Mouse (Mus musculus) embryo, embryonic 10 days (tissue): Measurements from ENCODE around the gene Nat14.
"Not testable (repeated sequence)": the region's sequence is repeated elsewhere in the genome, so short reads cannot be mapped to it uniquely, and the experiment has no call there.

ENCODE experiments used
- DNase-seq: peaks from one replicate; pipeline ENCODE4 v3.0.0-alpha.2; 2015; ENCODE audit warnings: low spot score

Gene Nat14

DNA sequence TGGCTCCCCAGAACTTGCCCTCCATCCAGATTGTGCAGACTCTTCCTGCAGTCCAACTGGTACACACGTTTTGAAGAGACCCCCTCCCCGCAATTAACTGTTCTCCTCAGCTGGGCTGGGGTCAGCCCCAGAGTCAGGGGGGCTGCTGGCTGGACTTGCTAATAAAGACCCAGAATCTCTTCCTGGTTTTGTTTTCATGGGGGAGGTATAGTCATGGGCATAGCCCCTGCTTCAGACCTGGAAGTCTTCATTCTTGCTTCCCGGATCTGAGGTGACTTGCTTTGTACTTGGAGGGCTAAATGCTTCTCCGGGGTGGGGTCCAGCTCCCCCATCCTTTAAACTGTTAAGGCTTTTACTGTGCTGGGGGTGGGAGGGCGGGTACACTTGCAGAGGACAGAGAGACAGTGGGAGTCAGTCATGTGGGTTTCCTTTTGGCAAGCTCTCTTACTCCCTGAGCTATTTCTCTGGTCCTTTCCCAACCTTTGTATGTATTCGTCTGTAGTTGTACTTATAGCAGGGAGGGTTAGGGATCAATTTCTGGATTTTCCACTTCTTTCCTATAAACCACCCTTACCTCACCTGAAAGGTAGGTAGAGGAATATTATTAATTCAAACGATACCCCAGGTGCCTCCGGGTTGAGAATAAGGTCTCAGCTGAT, at the start of gene Nat14:
TSS of gene Nat14 (plus strand) at position 205 of the 659 bp plus-strand sequence.
- DNase-seq: no peak

GRCm38 (mm10) chr7:4876753-4877221, 45.0 kb upstream of the Nat14 start, which contains the start of gene Isoc2a:
Gene Isoc2a (plus strand): TSS chr7:4877153.
- peak; percentile 97 for DNase-seq

DNA sequence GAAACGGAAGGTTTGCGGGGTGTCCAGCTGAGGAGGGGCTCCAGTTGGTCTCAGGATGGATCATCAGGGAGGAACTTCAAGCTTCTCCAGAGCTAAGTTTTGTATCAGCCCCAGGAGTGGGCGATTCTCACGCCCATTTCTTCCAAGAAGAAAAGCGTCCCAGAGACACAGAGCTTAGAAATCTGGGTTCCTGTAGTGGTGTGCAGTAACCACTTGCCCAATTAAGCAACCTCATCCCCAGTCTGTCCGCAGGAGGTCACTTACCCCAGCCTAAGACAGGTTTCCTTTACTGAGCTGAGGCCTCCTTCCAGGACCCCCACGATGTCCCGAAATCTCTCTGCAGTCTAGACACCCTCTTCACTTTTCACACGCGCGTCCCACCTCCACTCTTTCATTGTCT, 44.6 kb upstream of the Nat14 start:
- DNase-seq: no peak

- no peak for DNase-seq
Measured at GRCm38 (mm10) chr7:4878186-4878585, 43.6 kb upstream of the Nat14 start.

DNA sequence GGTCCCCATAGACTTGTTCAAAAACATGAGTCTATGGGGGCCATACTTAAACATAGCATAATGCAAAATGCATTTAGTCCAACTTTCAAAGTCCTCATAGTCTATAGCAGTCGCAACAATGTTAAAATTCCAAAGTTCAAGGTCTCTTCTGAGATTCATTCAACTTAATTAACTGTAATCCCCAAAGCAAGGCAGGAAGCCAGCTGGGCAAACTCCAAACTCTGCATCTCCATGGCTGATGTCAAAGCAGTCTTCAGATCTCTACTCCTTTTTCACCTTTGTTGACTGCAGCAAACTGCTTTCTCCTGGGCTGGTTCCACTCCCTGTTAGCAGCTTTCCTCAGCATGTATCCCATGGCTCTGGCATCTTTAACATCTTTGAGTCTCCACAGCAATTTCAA, 42.8 kb upstream of the Nat14 start:
- DNase-seq: not testable (repeated sequence)

- DNase-seq: no peak
Measured at GRCm38 (mm10) chr7:4886680-4887079, 35.1 kb upstream of the Nat14 start.

DNA sequence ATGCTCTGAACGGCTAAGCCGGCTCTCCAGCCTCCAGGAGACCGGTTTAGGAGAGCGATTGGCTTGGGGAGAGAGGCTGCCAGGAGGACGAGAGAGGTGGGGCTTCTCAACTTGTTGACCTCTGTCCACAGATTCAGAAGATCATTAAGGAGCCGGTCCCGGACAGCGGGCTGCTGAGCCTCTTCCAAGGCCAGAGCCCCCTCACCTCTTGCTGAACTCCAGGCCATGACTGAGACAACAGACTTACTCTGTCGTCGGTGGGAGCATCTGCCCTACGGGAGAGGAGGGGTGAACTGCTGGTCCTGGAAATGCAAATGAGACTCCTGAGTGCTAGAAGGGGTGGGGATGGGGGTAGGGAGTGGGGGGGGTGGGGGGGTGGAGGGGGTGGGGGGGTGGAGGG, 26.6 kb upstream of the Nat14 start:
- no peak for DNase-seq

DNA sequence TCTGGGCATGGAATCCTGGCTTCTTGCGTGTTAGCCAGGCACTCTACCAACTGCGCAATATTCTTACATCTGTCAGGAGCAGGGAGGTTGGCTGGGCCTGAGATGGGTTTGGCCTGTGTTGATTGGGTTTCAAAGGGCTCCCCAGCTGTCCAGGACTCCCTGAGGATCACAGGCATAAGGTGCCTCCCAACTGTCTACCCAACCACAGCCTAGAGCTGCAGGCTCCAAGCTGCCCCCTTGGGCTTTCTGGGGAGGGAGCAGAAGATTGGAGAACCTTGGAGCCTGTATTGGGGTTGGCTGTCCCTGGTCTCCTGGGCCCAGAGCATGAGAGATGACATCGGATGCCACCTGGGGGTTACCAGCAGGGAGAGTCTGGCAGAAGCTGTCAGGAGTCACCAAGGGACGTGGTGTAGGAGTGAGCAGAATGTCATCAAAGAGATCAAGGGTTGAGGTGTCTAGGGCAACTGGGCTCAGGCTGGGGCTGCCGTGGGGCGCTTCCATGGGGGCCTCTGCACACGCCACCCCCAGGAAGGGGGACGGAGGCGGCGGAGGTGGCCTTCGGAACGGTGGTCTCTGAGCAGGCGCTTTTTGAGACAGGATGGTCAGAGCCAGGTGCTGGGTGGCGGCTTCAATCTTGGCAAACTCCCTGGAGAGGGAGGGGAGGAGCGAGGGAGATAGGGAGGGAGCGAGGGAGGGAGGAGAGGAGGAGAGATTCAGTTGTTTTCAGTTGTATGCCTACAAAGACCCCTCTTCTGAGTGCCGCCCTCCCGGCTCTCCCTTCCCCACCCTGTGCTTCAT, 22.8 kb upstream of the Nat14 start:
- no peak for DNase-seq

DNA sequence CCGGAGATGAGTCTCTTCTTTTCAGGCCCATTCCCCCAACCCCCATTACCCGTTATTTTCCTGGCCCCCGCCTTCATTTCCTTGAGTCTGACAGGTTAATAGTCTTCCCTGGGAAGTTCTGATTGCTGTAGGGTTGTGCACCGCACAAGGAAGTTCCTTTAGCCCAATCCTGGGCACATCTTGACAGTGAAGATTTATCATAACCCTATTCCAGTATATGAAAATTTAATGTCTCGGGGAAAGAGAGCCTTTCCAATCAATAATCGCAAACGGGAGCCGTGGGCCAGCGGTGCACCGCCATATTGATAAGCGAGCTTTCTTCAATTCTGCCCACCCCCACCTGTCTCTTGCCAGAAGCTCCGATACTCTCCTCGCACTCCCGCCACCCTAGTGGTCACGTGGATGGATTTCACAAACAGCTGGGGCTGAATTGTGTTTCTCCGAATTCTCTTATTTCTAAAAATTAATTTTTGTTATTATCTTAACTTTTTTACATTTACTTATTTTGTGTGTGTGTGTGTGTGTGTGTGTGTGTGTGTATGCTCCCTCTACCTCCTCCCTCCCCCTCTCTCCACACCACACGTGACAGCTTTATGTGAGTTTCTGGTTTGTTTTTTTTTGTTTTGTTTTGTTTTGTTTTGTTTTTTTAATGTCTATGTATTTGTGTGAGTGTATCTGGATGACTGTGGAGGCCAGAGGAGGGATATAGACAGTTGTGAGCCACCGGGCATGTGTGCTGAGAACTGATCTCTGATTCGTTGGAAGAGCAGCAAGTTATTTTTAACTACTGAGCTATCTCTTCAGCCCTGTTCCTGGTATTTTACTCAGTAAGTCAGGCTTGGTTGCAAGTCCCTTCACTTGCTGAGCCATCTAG, 21.9 kb upstream of the Nat14 start:
- peak; percentile 39 for DNase-seq

DNA sequence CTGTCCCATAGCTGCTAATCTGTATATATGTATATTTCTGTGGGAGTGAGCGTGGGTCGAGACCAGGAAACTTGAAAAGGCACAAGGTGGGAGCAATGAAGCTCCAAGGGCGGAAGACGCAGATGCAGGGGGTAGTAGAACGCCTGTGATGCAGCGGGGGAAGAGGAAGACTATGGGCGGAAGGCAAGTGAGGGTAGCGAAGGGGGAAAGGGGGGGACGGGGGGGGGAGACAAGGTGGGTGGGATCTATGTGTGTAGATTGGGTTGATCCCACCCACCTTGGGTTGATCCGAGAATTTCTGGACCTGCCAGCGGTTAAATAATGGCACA, 21.3 kb upstream of the Nat14 start:
- DNase-seq: no peak

- peak; percentile 35 for DNase-seq
Measured at GRCm38 (mm10) chr7:4901171-4901570, 20.7 kb upstream of the Nat14 start.

- no peak for DNase-seq
Measured at GRCm38 (mm10) chr7:4902404-4902803, 19.4 kb upstream of the Nat14 start.

DNA sequence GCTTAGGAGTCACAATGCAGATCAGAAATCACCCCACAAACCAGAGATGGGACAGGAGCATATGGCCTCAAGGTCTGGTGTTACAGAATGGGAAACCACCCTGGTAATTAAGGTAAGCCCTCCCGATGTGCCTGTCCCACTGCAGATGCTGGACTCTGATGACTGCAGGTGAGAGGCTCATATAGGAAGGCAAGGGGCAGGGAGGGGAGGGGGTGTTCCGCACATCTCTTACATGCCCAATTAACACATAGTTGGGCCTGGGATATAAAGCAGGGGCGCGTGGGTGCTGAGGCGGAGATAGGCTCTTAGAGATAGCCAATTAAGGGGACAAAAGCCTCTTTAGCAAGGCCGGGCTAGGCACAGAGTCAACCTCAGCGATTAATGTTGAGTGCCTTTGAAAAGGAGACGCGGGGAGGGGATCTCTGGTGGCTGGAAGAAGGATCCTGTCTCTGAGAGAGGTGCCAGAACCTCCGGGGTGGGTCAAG, 15.3 kb upstream of the Nat14 start, which contains the start of gene Gm36210:
TSS of gene Gm36210 (minus strand) at position 51 of the 485 bp plus-strand sequence.
- DNase-seq: no peak

- DNase-seq: peak; percentile 80
Measured at GRCm38 (mm10) chr7:4911561-4911960, 10.3 kb upstream of the Nat14 start.

- DNase-seq: no peak
Measured at GRCm38 (mm10) chr7:4912248-4912647, 9.6 kb upstream of the Nat14 start.

GRCm38 (mm10) chr7:4915007-4915665, 6.7 kb upstream of the Nat14 start, which contains the start of gene Zfp628:
Gene Zfp628 (plus strand): TSS chr7:4915217.
- peak; percentile 93 for DNase-seq

DNA sequence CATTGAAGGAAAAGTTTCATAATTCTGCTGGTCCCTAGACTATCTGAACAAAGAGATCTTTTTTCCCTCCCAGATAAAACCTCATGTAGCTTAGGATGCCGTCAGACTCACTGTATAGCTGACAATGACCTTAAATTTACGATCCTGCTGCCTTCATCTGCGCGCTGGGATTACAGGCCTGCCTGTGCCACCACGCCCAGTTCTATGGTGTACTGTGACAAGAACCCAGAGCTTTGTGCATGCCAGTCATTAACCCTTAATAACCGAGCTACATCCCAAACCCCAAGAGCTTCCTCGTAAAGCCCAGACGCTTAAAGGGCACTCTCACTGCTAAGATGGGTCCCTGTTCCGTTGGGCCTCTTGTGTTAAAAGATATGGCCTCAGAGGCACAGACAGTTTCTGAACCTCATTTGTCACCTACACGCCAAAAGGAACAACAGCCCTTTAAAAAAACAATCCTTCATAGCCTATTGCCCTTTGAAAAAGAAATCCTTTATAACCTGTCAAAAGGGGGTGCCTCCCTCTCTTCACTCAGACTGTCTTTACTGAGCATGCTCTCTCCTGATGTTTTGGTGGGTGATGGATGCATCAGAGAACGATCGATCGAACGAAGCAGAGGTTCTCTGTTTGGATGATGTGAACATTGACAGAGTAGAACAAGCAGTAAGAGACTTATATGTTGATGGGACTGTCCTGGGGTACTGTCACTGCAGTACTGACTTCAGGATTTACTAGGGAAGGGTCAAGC, 6.0 kb upstream of the Nat14 start:
- peak; percentile 60 for DNase-seq

DNA sequence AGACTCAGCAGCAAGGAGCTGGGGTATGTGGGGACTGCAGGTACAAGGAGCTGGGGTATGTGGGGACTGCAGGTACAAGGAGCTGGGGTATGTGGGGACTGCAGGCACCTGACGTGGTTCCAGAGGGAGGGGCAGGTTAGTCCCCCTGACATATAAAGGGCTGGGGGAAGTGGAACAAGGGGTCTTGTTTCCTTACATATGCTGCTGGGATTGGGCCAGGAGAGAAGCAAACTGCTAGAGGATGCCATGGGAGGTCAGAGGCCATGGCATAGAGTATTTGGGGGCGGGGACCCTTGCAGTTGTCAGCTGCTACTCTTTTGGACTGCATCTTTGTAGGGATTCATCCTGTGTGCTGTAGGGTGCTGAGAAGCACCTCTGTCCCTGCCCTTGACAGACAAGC, 4.3 kb upstream of the Nat14 start:
- no peak for DNase-seq

DNA sequence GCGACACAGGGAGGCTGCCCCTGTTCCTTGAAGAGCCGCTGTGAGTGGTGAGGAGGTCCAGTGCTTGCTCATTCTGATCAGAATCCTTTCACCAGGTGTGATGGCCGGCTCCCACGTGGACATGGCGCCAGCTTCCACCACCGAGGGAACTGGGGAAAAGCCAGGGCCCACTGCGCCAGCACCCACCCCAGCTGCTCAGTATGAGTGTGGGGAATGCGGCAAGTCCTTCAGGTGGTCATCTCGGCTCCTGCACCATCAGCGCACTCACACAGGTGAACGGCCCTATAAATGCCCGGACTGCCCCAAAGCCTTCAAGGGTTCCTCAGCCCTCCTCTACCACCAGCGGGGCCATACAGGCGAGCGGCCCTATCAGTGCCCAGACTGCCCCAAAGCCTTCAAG, 3.1 kb upstream of the Nat14 start:
- no peak for DNase-seq

DNA sequence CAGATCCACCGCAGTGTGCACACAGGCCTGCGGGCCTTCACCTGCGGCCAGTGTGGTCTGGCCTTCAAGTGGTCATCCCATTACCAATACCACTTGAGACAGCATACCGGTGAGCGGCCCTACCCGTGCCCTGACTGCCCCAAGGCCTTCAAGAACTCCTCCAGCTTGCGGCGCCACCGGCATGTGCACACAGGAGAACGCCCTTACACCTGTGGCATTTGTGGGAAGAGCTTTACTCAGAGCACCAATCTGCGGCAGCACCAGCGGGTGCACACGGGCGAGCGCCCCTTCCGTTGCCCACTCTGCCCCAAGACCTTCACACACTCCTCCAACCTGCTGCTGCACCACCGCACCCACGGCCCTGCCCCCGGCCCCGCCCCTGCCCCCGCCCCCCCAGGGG, 2.7 kb upstream of the Nat14 start:
- DNase-seq: no peak

GRCm38 (mm10) chr7:4919971-4920370, 1.9 kb upstream of the Nat14 start:
- no peak for DNase-seq
